Mouse (Mus musculus) heart, embryonic 11.5 days (tissue): Measurements from ENCODE around the gene Olfr1447. TPM values are rescaled to one million over a fixed set of nuclear protein-coding genes. Genes with fewer than 3 reads are reported as not detected.

Source experiments
- polyA plus RNA-seq: library from polyadenylated mRNA; unstranded; fragments of >200 nt; fragmentation: Nextera tagmentation; extraction: Ambion mirVana; gene quantifications from 2 replicates; pipeline ENCODE4 v1.2.1, GENCODE M21; 2014

Olfr1447 gene
- polyA plus RNA-seq, 1 experiment from 2014 or later = not detected

Other genes starting within 250 kb of the Olfr1447 start
- not detected in 2 replicates for gene Olfr1442, start 233.3 kb downstream of the Olfr1447 start, polyA plus RNA-seq
- not detected in 2 replicates for gene Olfr1443, start 225.6 kb downstream of the Olfr1447 start, polyA plus RNA-seq
- gene Keg1, start 208.0 kb downstream of the Olfr1447 start, polyA plus RNA-seq = not detected in 2 replicates
- 0.48 and 0.54 TPM in 2 replicates for gene Cntf, start 138.1 kb downstream of the Olfr1447 start, polyA plus RNA-seq
- gene Zfp91, start 107.6 kb downstream of the Olfr1447 start, polyA plus RNA-seq = 7.2 and 9.3 TPM in 2 replicates
- 0.56 and 0.76 TPM in 2 replicates for gene Lpxn, start 107.5 kb downstream of the Olfr1447 start, polyA plus RNA-seq
- not detected in 2 replicates for gene Gm5244, start 57.1 kb downstream of the Olfr1447 start, polyA plus RNA-seq
- not detected in 2 replicates for gene Olfr1444, start 46.5 kb downstream of the Olfr1447 start, polyA plus RNA-seq
- gene Olfr1445, start 19.9 kb downstream of the Olfr1447 start, polyA plus RNA-seq = not detected in 2 replicates
- gene Olfr1446, start 10.2 kb downstream of the Olfr1447 start, polyA plus RNA-seq = not detected in 2 replicates
- not detected in 2 replicates for gene Olfr1448, start 20.7 kb upstream of the Olfr1447 start, polyA plus RNA-seq
- gene Olfr1449, start 27.1 kb upstream of the Olfr1447 start, polyA plus RNA-seq = not detected in 2 replicates
- gene Olfr1450, start 46.5 kb upstream of the Olfr1447 start, polyA plus RNA-seq = not detected in 2 replicates
- not detected in 2 replicates for gene Olfr1451, start 91.3 kb upstream of the Olfr1447 start, polyA plus RNA-seq
- not detected in 2 replicates for gene Olfr1453, start 124.6 kb upstream of the Olfr1447 start, polyA plus RNA-seq
- gene Olfr1454, start 156.9 kb upstream of the Olfr1447 start, polyA plus RNA-seq = not detected in 2 replicates
- not detected in 2 replicates for gene Olfr1457, start 194.1 kb upstream of the Olfr1447 start, polyA plus RNA-seq
- gene Olfr1458, start 203.0 kb upstream of the Olfr1447 start, polyA plus RNA-seq = not detected in 2 replicates
- gene Olfr1459, start 245.8 kb upstream of the Olfr1447 start, polyA plus RNA-seq = 0.01 TPM in 1 of 2 replicates, not detected in the other